Mouse (Mus musculus) midbrain, embryonic 10.5 days (tissue): Measurements from ENCODE around the gene Vps33b. TPM values are rescaled to one million over a fixed set of nuclear protein-coding genes. Genes with fewer than 3 reads are reported as not detected.

ENCODE experiments used
- DNase-seq: peaks from one replicate; pipeline ENCODE4 v3.0.0-alpha.2; 2017; ENCODE audit warnings: low spot score
- H3K27ac ChIP-seq: fragments of 300-500 bp; sonication (generic); replicated peaks from 2 replicates; pipeline ENCODE4 v1.5.1; 2016; ENCODE audit warnings: mild to moderate bottlenecking
- H3K27me3 ChIP-seq: fragments of 300-500 bp; sonication (generic); 2 replicates; pipeline ENCODE4 v1.6.1; 2016; ENCODE audit warnings: low read depth, mild to moderate bottlenecking; ENCODE audit not compliant: poor library complexity, severe bottlenecking
- H3K36me3 ChIP-seq: fragments of 300-500 bp; sonication (generic); 2 replicates; pipeline ENCODE4 v1.6.1; 2016; ENCODE audit warnings: mild to moderate bottlenecking, moderate library complexity
- H3K4me1 ChIP-seq: fragments of 300-500 bp; sonication (generic); 2 replicates; pipeline ENCODE4 v1.6.1; 2016
- H3K4me3 ChIP-seq: fragments of 300-500 bp; sonication (generic); 2 replicates; pipeline ENCODE4 v1.5.1; 2016; ENCODE audit warnings: mild to moderate bottlenecking, moderate library complexity
- H3K9me3 ChIP-seq: fragments of 300-500 bp; sonication (generic); replicated peaks from 2 replicates; pipeline ENCODE4 v1.6.1; 2016; ENCODE audit warnings: mild to moderate bottlenecking
- whole genome bisulfite sequencing: fragments of 180-500 bp; shearing (Covaris S2); methylation state at CpG from one replicate; pipeline ENCODE4 v1.1.7; 2016; 5-methylcytosine and 5-hydroxymethylcytosine counted together
- polyA plus RNA-seq: library from polyadenylated mRNA; unstranded; fragments of >200 nt; fragmentation: Nextera tagmentation; extraction: Ambion mirVana; gene quantifications from 2 replicates; pipeline ENCODE4 v1.2.1, GENCODE M21; 2016

The Vps33b gene
- polyA plus RNA-seq, 1 experiment from 2014 or later: 16.6 TPM

- H3K9me3 ChIP-seq: no peaks in the 10 kb centered on the region
- no peak overlapping the region for H3K27ac ChIP-seq
- H3K4me1 ChIP-seq: no peaks in the 10 kb centered on the region
- no peaks in the 10 kb centered on the region for H3K27me3 ChIP-seq
- WGBS: 90% methylated on average over 2 of the region's 2 CpGs
- H3K36me3 ChIP-seq: peaks cover 92% of the 10 kb centered on the region
- H3K4me3 ChIP-seq: no peak overlapping the region
- DNase-seq: no peak
Observed at GRCm38 (mm10) chr7:80280998-80281397, 11.5 kb downstream of the Vps33b start.

- no peak for DNase-seq
- no peak overlapping the region for H3K27ac ChIP-seq
- no peak overlapping the region for H3K4me3 ChIP-seq
- WGBS: 88% methylated on average over 3 of the region's 3 CpGs
- peaks cover 92% of the 10 kb centered on the region for H3K36me3 ChIP-seq
- H3K4me1 ChIP-seq: no peaks in the 10 kb centered on the region
- no peaks in the 10 kb centered on the region for H3K27me3 ChIP-seq
- no peaks in the 10 kb centered on the region for H3K9me3 ChIP-seq
Observed at GRCm38 (mm10) chr7:80281646-80282045, 12.2 kb downstream of the Vps33b start.

GRCm38 (mm10) chr7:80283226-80283918 is 13.9 kb downstream of the Vps33b start:
- Histone ChIP-seq H3K36me3 (peaks cover 92% of the 10 kb centered on the region), H3K27ac (no peak overlapping the region), H3K27me3 (no peaks in the 10 kb centered on the region), H3K4me1 (no peaks in the 10 kb centered on the region), H3K4me3 (no peak overlapping the region), H3K9me3 (no peaks in the 10 kb centered on the region)
- 91% methylated on average over 3 of the region's 3 CpGs for WGBS
- DNase-seq: no peak

GRCm38 (mm10) chr7:80284391-80284790 is 14.9 kb downstream of the Vps33b start:
- Histone ChIP-seq H3K27ac (no peak overlapping the region), H3K27me3 (no peaks in the 10 kb centered on the region), H3K36me3 (peaks cover 89% of the 10 kb centered on the region), H3K4me1 (no peaks in the 10 kb centered on the region), H3K9me3 (no peaks in the 10 kb centered on the region), H3K4me3 (no peak overlapping the region)
- DNase-seq: no peak
- 94% methylated on average over 5 of the region's 5 CpGs for WGBS

- Histone ChIP-seq H3K36me3 (peaks cover 89% of the 10 kb centered on the region), H3K9me3 (no peaks in the 10 kb centered on the region), H3K4me3 (no peak overlapping the region), H3K4me1 (no peaks in the 10 kb centered on the region), H3K27me3 (no peaks in the 10 kb centered on the region), H3K27ac (no peak overlapping the region)
- WGBS: 92% methylated on average over 6 of the region's 6 CpGs
- DNase-seq: no peak
Observed at GRCm38 (mm10) chr7:80285725-80286124, 16.3 kb downstream of the Vps33b start.

GRCm38 (mm10) chr7:80287736-80288135 is 18.3 kb downstream of the Vps33b start:
- Histone ChIP-seq H3K27me3 (no peaks in the 10 kb centered on the region), H3K4me1 (no peaks in the 10 kb centered on the region), H3K4me3 (no peak overlapping the region), H3K9me3 (no peaks in the 10 kb centered on the region), H3K27ac (no peak overlapping the region), H3K36me3 (peaks cover 89% of the 10 kb centered on the region)
- WGBS: 88% methylated on average over 10 of the region's 10 CpGs
- no peak for DNase-seq

- no peaks in the 10 kb centered on the region for H3K27me3 ChIP-seq
- peak within 1 kb of the TSS; percentile 89 for H3K27ac ChIP-seq
- DNase-seq: peak; percentile 99
- peaks cover 59% of the 10 kb centered on the region for H3K36me3 ChIP-seq
- H3K9me3 ChIP-seq: no peaks in the 10 kb centered on the region
- peaks cover 35% of the 10 kb centered on the region for H3K4me1 ChIP-seq
- under 1% methylated on average over 52 of the region's 52 CpGs for WGBS
- peak within 1 kb of the TSS; percentile 79 for H3K4me3 ChIP-seq
Observed at GRCm38 (mm10) chr7:80294062-80294763, 24.8 kb downstream of the Vps33b start, which contains the start of gene Prc1. Prc1 (plus strand) TSS chr7:80294450.

GRCm38 (mm10) chr7:80294764-80295648 is 25.6 kb downstream of the Vps33b start:
- 11% methylated on average over 37 of the region's 37 CpGs for WGBS
- H3K27ac ChIP-seq: peak overlapping the region; percentile 89
- peak overlapping the region; percentile 79 for H3K4me3 ChIP-seq
- no peaks in the 10 kb centered on the region for H3K27me3 ChIP-seq
- H3K9me3 ChIP-seq: no peaks in the 10 kb centered on the region
- H3K36me3 ChIP-seq: peaks cover 61% of the 10 kb centered on the region
- DNase-seq: no peak
- peaks cover 39% of the 10 kb centered on the region for H3K4me1 ChIP-seq

- 94% methylated on average over 6 of the region's 6 CpGs for WGBS
- no peak for DNase-seq
- Histone ChIP-seq H3K36me3 (peaks cover 61% of the 10 kb centered on the region), H3K27ac (no peak overlapping the region), H3K9me3 (no peaks in the 10 kb centered on the region), H3K27me3 (no peaks in the 10 kb centered on the region), H3K4me1 (peaks cover 39% of the 10 kb centered on the region), H3K4me3 (peak overlapping the region; percentile 79)
Observed at GRCm38 (mm10) chr7:80296462-80296861, 27.0 kb downstream of the Vps33b start.

GRCm38 (mm10) chr7:80297041-80297440 is 27.6 kb downstream of the Vps33b start:
- H3K4me1 ChIP-seq: peaks cover 39% of the 10 kb centered on the region
- H3K27me3 ChIP-seq: no peaks in the 10 kb centered on the region
- peaks cover 62% of the 10 kb centered on the region for H3K36me3 ChIP-seq
- no peaks in the 10 kb centered on the region for H3K9me3 ChIP-seq
- 97% methylated on average over 3 of the region's 3 CpGs for WGBS
- no peak for DNase-seq
- peak overlapping the region; percentile 20; the same call in 1 of the 2 replicates for H3K4me3 ChIP-seq
- H3K27ac ChIP-seq: no peak overlapping the region

GRCm38 (mm10) chr7:80298754-80299153 is 29.3 kb downstream of the Vps33b start:
- no peaks in the 10 kb centered on the region for H3K27me3 ChIP-seq
- DNase-seq: no peak
- no peaks in the 10 kb centered on the region for H3K9me3 ChIP-seq
- peaks cover 79% of the 10 kb centered on the region for H3K36me3 ChIP-seq
- no peak overlapping the region for H3K4me3 ChIP-seq
- H3K27ac ChIP-seq: no peak overlapping the region
- WGBS: 96% methylated on average over 4 of the region's 4 CpGs
- peaks cover 38% of the 10 kb centered on the region for H3K4me1 ChIP-seq

GRCm38 (mm10) chr7:80299568-80299967 is 30.1 kb downstream of the Vps33b start:
- Histone ChIP-seq H3K4me3 (no peak overlapping the region; the same call in 1 of the 2 replicates), H3K4me1 (peaks cover 34% of the 10 kb centered on the region), H3K27me3 (no peaks in the 10 kb centered on the region), H3K36me3 (peaks cover 87% of the 10 kb centered on the region), H3K9me3 (no peaks in the 10 kb centered on the region), H3K27ac (no peak overlapping the region)
- no peak for DNase-seq
- whole genome bisulfite sequencing: 96% methylated on average over 3 of the region's 3 CpGs
